Mouse (Mus musculus) limb, embryonic 13.5 days (tissue): ENCODE data around the gene Ylpm1. TPM values are rescaled to one million over a fixed set of nuclear protein-coding genes. Genes with fewer than 3 reads are reported as not detected.
A peak's percentile ranks its signal among the peaks of the same experiment; 100 is the strongest.

Experiments
- ATAC-seq: fragments of 200-750 bp; cut with Nextera tagmentation; 2 replicates; pipeline ENCODE4 v1.8.0; 2017; ENCODE audit warnings: low read depth, moderate number of reproducible peaks, moderate TSS enrichment; ENCODE audit not compliant: low FRiP score
- H3K27ac ChIP-seq: fragments of 300-500 bp; sonication (generic); 2 replicates; pipeline ENCODE4 v1.5.1; 2015; ENCODE audit warnings: inconsistent platforms, mild to moderate bottlenecking, moderate library complexity
- H3K27me3 ChIP-seq: fragments of 300-500 bp; sonication (generic); 2 replicates; pipeline ENCODE4 v1.6.1; 2015; ENCODE audit warnings: mild to moderate bottlenecking, inconsistent platforms
- H3K36me3 ChIP-seq: fragments of 300-500 bp; sonication (generic); 2 replicates; pipeline ENCODE4 v1.6.1; 2015; ENCODE audit warnings: inconsistent platforms, mild to moderate bottlenecking, moderate library complexity
- H3K4me1 ChIP-seq: fragments of 300-500 bp; sonication (generic); 2 replicates; pipeline ENCODE4 v1.6.1; 2015; ENCODE audit warnings: inconsistent platforms
- H3K4me2 ChIP-seq: fragments of 300-500 bp; sonication (generic); replicated peaks from 2 replicates; pipeline ENCODE4 v1.6.1; 2015; ENCODE audit warnings: inconsistent platforms, mild to moderate bottlenecking, moderate library complexity
- H3K4me3 ChIP-seq: fragments of 300-500 bp; sonication (generic); 2 replicates; pipeline ENCODE4 v1.5.1; 2015; ENCODE audit warnings: moderate library complexity, mild to moderate bottlenecking, inconsistent platforms
- H3K9ac ChIP-seq: fragments of 300-500 bp; sonication (generic); 2 replicates; pipeline ENCODE4 v1.6.1; 2015; ENCODE audit warnings: mild to moderate bottlenecking, inconsistent platforms
- H3K9me3 ChIP-seq: fragments of 300-500 bp; sonication (generic); 2 replicates; pipeline ENCODE4 v1.6.1; 2016; ENCODE audit warnings: inconsistent platforms
- WGBS: fragments of 180-500 bp; shearing (Covaris S2); methylation state at CpG from one replicate; pipeline ENCODE4 v1.1.7; 2015; 5-methylcytosine and 5-hydroxymethylcytosine counted together
- polyA plus RNA-seq: library from polyadenylated mRNA; unstranded; fragments of >200 nt; fragmentation: Nextera tagmentation; extraction: Ambion mirVana; gene quantifications from 2 replicates; pipeline ENCODE4 v1.2.1, GENCODE M21; 2015

Ylpm1 gene
- polyA plus RNA-seq = 37.1 and 38.2 TPM in 2 replicates

DNA sequence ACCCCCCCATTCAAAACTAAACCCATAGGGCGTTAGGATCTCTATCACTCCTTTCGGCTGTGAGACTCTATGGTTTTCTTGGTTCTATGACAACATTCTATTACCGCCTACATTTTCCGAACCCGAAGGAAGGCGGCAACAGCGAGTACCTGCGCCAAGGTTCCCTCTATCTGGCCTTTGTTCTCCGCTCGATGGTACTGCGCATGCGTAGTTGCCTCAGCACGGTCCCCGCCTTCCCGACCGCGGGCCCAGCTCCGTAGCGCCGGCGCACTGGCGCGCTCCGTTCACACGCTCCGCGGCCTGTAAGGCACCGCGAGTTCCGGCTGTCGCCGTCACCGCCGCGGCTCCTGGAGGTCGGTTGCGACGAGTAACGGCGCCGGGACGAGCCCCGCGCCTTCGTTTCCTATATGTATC, at the start of gene Ylpm1:
TSS of gene Ylpm1 (plus strand) at position 239 of the 414 bp plus-strand sequence.
- Histone ChIP-seq H3K27me3 (no peaks in the 10 kb centered on the region), H3K9me3 (0 out of 2 replicates have a peak, but pooled peaks cover 4% of the 10 kb centered on the region), H3K27ac (peak within 1 kb of the TSS; percentile 84), H3K4me2 (peak within 1 kb of the TSS; percentile 98), H3K4me3 (peak within 1 kb of the TSS; percentile 97), H3K4me1 (peaks cover 25% of the 10 kb centered on the region), H3K36me3 (0 out of 2 replicates have a peak, but pooled peaks cover 4% of the 10 kb centered on the region), H3K9ac (peak within 1 kb of the TSS; percentile 99)
- WGBS = under 1% methylated on average over 45 of the region's 45 CpGs
- ATAC-seq = peak; percentile 98

DNA sequence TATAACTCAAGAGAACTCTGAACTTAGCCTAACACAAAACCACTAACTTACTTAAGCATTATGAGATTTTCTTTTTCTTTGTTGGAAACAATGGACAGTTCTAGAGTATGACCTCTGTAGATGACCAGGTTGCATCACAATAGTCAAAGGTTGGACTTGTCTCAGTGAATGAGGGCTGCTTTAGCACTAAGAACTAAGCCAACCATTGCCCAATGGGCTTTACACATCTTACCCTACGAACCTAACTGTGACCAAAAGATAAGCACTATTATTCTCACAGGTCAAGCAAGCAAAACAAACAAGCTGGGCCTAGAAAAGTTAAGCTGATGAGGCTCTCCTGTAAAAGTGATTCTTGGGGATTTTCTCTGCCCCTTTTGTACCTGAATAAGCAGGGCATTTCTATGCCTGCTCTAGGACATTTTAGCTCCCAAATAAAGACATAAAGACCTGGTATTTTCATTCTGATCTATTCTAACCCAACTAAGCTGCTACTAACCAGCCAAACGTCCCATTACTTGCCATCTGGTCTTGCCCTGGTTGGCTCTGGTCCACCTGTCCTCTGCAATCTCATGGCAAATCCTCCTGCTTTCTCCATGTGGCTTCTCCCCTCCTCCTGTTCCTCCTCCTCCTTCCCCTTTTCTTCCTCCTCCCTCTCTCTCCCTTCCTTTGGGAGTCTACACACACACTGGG, 48.1 kb upstream of the Ylpm1 start:
- no peaks in the 10 kb centered on the region for H3K9me3 ChIP-seq
- H3K27me3 ChIP-seq = no peaks in the 10 kb centered on the region
- no peak overlapping the region for H3K27ac ChIP-seq
- H3K36me3 ChIP-seq = peaks cover 47% of the 10 kb centered on the region
- WGBS = 82% methylated on average over 2 of the region's 2 CpGs
- no peak overlapping the region for H3K4me3 ChIP-seq
- ATAC-seq = no peak
- no peaks in the 10 kb centered on the region for H3K4me1 ChIP-seq
- H3K9ac ChIP-seq = no peak overlapping the region
- no peak overlapping the region for H3K4me2 ChIP-seq

DNA sequence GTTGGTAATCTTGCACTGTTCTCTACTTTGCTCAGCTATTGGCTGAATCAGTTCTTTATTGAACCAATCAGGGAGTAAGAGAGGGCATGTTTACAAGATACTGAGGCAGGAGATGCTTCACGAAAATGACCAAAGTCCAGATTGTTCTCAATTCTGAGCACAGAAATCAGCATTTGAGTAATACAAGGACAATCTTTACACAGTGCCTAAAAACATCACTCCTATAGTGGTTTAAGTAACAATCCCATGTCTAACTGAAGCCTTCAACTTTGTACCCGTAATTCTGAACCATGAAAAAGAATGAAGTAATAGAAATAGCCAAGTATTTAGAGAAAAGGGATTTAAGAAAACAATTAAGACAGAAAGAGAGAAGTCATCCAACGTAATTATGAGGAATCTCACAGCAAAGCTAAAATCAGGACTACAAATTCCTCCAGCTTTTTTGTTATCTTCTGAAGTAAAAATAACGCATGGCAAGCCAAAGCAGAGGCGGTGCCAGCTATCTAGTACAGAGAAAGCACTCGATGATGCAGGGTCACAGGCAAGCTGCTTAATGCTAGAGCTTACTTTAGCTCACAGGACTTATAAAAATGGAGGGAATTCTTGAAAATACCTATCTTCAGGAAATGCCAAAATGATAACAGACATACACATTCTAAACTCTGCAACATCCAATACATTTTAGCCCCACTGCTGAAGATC, 47.4 kb upstream of the Ylpm1 start:
- no peaks in the 10 kb centered on the region for H3K27me3 ChIP-seq
- 93% methylated on average over 6 of the region's 6 CpGs for WGBS
- no peak overlapping the region for H3K4me2 ChIP-seq
- H3K9me3 ChIP-seq = no peaks in the 10 kb centered on the region
- no peak overlapping the region for H3K27ac ChIP-seq
- H3K4me1 ChIP-seq = no peaks in the 10 kb centered on the region
- peaks cover 45% of the 10 kb centered on the region for H3K36me3 ChIP-seq
- no peak overlapping the region for H3K9ac ChIP-seq
- no peak for ATAC-seq
- no peak overlapping the region for H3K4me3 ChIP-seq

DNA sequence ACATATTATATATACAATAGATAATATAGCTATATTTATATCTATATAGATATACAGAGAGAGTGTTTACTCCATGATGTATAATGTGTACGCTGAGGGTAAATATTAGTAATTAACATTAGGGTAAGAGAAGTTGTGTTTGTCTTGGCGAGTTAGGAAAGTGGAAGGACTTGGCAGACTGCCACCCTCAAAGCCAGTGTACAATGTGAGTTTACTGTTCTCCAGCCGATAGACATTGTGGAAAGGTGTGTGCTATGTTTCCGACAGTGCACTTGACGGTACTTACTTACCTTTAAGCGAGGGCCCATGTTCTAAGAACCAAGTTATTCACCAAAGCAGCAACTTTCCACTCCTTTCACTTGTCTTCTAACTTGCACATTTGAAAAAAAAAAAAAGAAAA, 45.4 kb upstream of the Ylpm1 start:
- H3K9ac ChIP-seq = no peak overlapping the region
- no peaks in the 10 kb centered on the region for H3K27me3 ChIP-seq
- no peak overlapping the region for H3K4me3 ChIP-seq
- no peaks in the 10 kb centered on the region for H3K9me3 ChIP-seq
- no peak overlapping the region for H3K4me2 ChIP-seq
- 89% methylated on average over 6 of the region's 6 CpGs for WGBS
- H3K4me1 ChIP-seq = no peaks in the 10 kb centered on the region
- no peak for ATAC-seq
- H3K27ac ChIP-seq = no peak overlapping the region
- peaks cover 42% of the 10 kb centered on the region for H3K36me3 ChIP-seq

DNA sequence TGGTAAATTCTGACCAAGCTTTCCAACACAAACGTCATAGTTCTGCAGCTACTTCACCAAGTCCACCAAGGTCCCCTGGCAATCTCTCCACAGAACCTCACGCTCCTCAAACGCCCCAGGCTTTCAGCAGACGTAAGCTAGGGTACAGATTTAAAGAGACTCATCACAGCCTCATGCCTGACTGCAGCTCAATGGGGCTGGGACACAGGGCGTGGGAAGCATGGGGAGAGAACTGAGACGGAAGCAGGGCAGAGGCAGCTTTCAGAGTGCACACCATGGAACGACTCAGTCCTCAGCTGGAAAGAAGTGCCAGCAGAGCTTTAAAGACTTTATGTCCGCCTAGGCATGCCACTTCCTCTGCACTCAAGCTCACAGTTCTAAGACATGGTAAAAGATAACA, 44.6 kb upstream of the Ylpm1 start:
- H3K4me2 ChIP-seq = no peak overlapping the region
- no peak overlapping the region for H3K9ac ChIP-seq
- peaks cover 47% of the 10 kb centered on the region for H3K36me3 ChIP-seq
- no peaks in the 10 kb centered on the region for H3K27me3 ChIP-seq
- H3K27ac ChIP-seq = no peak overlapping the region
- WGBS = 78% methylated on average over 8 of the region's 8 CpGs
- no peaks in the 10 kb centered on the region for H3K9me3 ChIP-seq
- no peak overlapping the region for H3K4me3 ChIP-seq
- H3K4me1 ChIP-seq = no peaks in the 10 kb centered on the region
- no peak for ATAC-seq

DNA sequence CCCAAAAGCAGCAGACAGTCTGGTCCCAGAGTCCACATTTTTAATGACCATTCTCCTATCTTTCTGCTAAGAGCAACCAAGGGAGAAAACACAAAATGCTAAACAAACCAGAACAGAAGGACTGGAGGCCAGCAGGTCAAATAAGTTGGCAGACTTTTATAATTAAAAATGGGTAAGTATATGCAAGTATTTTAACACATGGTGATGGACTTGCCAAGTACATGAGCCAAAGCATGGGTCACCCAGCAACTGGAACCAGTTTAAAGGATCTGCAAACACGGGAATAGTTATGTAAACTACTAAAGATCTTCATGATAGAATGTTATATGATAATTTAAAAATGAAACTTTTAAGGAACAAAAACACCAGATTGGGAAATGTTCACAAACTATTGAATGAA, 43.8 kb upstream of the Ylpm1 start:
- no peaks in the 10 kb centered on the region for H3K4me1 ChIP-seq
- no peak overlapping the region for H3K4me2 ChIP-seq
- H3K27me3 ChIP-seq = no peaks in the 10 kb centered on the region
- H3K36me3 ChIP-seq = peaks cover 43% of the 10 kb centered on the region
- no peak overlapping the region for H3K27ac ChIP-seq
- H3K9ac ChIP-seq = no peak overlapping the region
- no peak overlapping the region for H3K4me3 ChIP-seq
- WGBS = 61% methylated on average over 1 of the region's 1 CpGs
- ATAC-seq = no peak
- no peaks in the 10 kb centered on the region for H3K9me3 ChIP-seq

DNA sequence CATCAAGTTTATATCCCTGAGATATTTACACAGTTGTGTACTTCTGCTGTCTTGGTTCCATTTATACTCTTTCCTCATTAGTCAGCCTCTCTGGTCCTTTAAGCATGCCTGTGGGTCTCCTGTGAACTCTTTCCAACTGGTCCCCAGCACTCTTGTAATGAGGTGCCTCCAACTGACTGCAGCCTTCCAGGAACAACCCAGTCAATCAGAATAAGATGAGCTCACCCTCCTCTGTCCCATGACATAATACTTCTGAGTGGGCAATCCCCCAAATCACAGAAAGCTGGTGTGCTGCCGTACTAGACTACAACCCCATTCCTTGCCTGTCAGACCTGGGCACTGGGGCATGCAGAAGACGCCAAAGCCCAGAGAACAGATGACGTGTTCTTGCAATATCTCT, 39.8 kb upstream of the Ylpm1 start:
- 90% methylated on average over 3 of the region's 3 CpGs for WGBS
- Histone ChIP-seq H3K4me3 (no peak overlapping the region), H3K4me2 (no peak overlapping the region), H3K27me3 (no peaks in the 10 kb centered on the region), H3K4me1 (no peaks in the 10 kb centered on the region), H3K27ac (no peak overlapping the region), H3K9ac (no peak overlapping the region), H3K36me3 (peaks cover 30% of the 10 kb centered on the region), H3K9me3 (no peaks in the 10 kb centered on the region)
- no peak for ATAC-seq

DNA sequence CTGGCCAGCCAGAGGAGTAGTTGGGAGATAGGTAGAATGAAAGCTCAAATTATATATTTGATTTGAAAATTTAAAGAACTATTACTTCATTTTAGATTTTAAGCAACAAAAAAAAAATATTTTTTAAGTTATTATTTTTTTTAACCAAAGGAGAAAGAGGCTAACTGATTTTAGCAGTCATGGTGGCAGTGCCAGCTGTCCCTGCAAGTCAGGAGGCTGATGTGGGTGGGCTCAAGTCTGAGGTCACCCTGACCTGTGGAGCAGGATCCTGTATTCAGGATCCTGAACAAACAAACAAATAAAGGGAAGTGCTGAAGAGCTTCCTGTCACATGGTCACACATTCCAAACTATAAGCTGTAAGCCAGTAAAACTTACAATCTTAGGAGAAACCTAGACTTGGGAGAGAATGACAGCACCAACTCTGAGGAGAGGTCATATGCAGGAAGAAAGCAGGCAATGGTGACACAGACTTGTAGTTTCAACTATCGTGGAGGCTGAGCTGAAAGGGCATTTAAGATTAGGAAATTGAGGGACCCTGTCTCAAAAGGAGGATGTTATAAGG, 37.2 kb upstream of the Ylpm1 start:
- Histone ChIP-seq H3K9me3 (no peaks in the 10 kb centered on the region), H3K9ac (no peak overlapping the region), H3K27me3 (no peaks in the 10 kb centered on the region), H3K4me1 (no peaks in the 10 kb centered on the region), H3K4me3 (no peak overlapping the region), H3K4me2 (no peak overlapping the region), H3K27ac (no peak overlapping the region), H3K36me3 (peaks cover 24% of the 10 kb centered on the region)
- 83% methylated on average over 1 of the region's 1 CpGs for WGBS
- ATAC-seq = no peak

DNA sequence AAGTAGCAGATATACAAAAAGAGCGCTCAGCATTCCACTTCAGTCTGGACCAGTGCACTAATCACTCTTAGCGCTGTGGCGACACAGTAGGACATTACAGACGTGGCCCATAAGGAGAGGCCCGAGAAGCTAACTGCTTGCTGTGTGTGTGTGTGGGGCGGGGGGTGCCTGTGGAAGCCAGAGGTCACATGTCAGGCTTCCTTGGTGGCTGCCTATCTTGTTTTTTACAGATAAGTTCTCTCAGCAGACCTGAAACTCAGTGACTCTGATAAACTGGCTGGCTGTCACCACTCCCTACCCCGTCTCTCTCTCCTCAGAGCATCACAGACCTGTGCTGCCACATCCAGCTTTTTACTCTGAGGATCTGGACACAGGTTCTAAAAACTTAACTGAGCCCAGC, 33.5 kb upstream of the Ylpm1 start:
- ATAC-seq = no peak

DNA sequence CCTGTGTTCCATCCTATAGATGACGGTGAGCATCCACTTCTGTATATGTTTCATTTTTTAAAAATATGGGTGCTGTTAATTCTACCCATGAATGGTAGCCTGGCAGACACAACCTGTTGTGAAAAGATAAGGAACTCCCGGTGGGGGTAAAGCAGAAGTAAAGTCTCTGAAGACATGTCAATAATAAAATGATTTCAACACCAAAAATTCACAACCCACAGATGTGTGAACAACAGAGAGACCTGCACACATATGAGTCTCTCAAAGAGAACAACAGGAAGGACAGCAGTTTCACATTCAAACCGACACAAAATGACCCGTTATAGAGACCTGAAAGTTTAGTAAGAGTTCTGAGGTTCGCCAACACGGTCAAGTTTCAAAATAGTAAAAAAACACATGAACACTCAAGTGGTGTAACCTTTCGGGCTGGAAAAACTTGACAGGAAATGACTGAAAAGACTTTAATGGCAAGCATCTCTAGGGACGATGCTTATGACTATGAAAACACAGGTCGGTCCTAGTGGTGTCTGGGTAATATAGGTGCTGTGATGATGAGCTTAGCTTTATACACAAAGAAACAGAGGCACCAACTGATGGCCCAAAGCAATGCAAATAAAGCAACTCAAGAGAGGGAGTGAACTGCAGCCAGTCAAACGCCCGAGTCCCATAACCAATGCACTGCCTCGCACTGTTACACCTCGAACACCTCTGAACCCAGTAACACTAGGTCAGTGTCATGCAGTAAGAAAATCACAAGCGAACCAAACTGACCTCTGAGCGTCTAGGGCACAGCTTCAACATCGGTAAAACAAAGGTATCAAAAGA, 27.1 kb upstream of the Ylpm1 start:
- Histone ChIP-seq H3K27ac (no peak overlapping the region), H3K9me3 (no peaks in the 10 kb centered on the region), H3K27me3 (no peaks in the 10 kb centered on the region), H3K9ac (no peak overlapping the region; the same call in 1 of the 2 replicates), H3K4me3 (peak overlapping the region; percentile 90; the same call in 1 of the 2 replicates), H3K36me3 (peaks cover 17% of the 10 kb centered on the region), H3K4me2 (peak overlapping the region; percentile 98), H3K4me1 (peaks cover 18% of the 10 kb centered on the region)
- WGBS = 82% methylated on average over 16 of the region's 16 CpGs
- no peak for ATAC-seq

More for the DNA sequence above, 33.5 kb upstream of the Ylpm1 start:
- Histone ChIP-seq H3K4me3 (no peak overlapping the region), H3K27me3 (no peaks in the 10 kb centered on the region), H3K36me3 (peaks cover 13% of the 10 kb centered on the region), H3K4me1 (no peaks in the 10 kb centered on the region), H3K4me2 (no peak overlapping the region), H3K9me3 (no peaks in the 10 kb centered on the region), H3K9ac (no peak overlapping the region), H3K27ac (no peak overlapping the region)
- WGBS = 85% methylated on average over 7 of the region's 7 CpGs

DNA sequence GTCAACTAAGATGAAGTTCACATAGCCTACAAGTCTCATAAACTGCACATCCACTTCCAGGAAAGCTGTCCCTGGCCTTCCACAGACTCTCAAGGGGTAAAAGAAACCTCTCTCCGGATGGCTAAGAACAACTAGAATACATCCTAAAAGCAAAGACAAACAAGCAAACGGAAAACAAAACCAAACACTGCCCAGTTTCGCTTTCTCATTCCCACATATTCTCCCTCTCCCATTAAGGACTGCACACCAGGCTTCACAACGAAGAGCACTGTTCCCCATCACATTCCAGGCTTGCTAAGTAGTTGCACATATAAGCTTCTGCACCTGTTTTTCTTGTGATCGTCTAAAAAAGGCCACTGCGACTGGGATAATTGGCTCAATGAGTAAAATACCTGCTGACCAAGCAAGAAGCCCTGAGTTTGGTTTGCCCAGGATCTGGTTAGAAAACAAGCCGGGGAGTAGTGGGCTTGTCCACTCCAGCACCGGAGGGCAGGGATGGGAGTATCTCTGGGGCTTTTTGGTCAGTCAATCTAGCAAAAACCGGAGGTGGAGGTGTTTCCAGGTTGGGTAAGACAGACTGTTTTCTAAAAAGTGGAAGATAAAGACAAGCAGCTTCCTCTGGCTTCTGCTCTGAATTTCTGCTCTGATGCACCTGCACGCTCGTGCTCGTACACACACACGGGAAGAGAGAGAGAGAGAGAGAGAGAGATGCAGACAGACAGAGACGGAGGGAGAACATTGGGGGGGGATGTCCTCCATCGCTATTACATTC, 26.3 kb upstream of the Ylpm1 start:
- Histone ChIP-seq H3K4me3 (peak overlapping the region; percentile 90), H3K36me3 (peaks cover 21% of the 10 kb centered on the region), H3K27ac (no peak overlapping the region), H3K27me3 (no peaks in the 10 kb centered on the region), H3K4me2 (peak overlapping the region; percentile 98), H3K9ac (peak overlapping the region; percentile 85), H3K9me3 (no peaks in the 10 kb centered on the region), H3K4me1 (peaks cover 18% of the 10 kb centered on the region)
- WGBS = 29% methylated on average over 15 of the region's 15 CpGs
- no peak for ATAC-seq
